Mouse (Mus musculus): ENCODE results near the gene Car6. TPM values are rescaled to one million over a fixed set of nuclear protein-coding genes. Genes with fewer than 3 reads are reported as not detected.

The Car6 gene
- polyA plus RNA-seq, 1 experiment from 2014 or later, result 0.27 TPM

DNA sequence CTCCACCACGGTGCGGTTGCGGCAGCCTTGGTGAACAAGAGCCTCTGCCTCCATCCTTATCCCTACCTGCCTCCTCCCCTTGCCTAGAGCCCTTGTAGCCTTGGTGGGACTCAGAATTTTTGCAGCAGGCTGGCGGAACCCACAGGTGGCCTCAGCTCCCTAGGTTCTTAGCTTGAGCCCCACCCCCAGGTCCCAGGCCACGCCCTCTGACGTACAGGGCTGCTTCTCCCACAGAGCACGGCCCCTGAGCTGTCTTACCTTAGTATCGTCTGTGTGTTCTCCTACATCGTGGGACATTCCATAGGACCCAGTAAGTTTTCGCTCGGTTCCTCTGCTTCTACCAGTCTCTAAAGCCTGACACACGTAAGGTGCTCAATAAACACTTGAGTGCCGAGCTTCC, 36.3 kb downstream of the Car6 start:
- DNase-seq (ENCODE audit: low spot score) (peak; percentile 31), ATAC-seq (peak; percentile 53; the same call in 1 of the 2 replicates)
- no peaks in the 10 kb centered on the region for H3K27me3 ChIP-seq (replicated peaks; ENCODE audit: insufficient read depth, low read length)
- no peak overlapping the region for H3K4me3 ChIP-seq (ENCODE audit: low read depth, low read length)
- H3K4me2 ChIP-seq (replicated peaks; ENCODE audit: low read depth, low read length), result peak overlapping the region; percentile 28; the same call in 1 of the 2 replicates
- no peaks in the 10 kb centered on the region for H3K9me3 ChIP-seq (ENCODE audit: low read length)
- H3K27ac ChIP-seq (ENCODE audit: low read length), result no peak overlapping the region
- H3K36me3 ChIP-seq (ENCODE audit: insufficient read depth, low read length), result no peaks in the 10 kb centered on the region
- TF ChIP-seq EP300 (IDR thresholded peaks at IDR 0.05), result no peak
- TF ChIP-seq CTCF (IDR thresholded peaks at IDR 0.05), result no peak
- H3K9ac ChIP-seq (replicated peaks; ENCODE audit: low read depth), result no peak overlapping the region
- no peaks in the 10 kb centered on the region for H3K4me1 ChIP-seq (ENCODE audit: insufficient read depth, low read depth, low read length)
- WGBS, result 25% methylated on average over 13 of the region's 13 CpGs

DNA sequence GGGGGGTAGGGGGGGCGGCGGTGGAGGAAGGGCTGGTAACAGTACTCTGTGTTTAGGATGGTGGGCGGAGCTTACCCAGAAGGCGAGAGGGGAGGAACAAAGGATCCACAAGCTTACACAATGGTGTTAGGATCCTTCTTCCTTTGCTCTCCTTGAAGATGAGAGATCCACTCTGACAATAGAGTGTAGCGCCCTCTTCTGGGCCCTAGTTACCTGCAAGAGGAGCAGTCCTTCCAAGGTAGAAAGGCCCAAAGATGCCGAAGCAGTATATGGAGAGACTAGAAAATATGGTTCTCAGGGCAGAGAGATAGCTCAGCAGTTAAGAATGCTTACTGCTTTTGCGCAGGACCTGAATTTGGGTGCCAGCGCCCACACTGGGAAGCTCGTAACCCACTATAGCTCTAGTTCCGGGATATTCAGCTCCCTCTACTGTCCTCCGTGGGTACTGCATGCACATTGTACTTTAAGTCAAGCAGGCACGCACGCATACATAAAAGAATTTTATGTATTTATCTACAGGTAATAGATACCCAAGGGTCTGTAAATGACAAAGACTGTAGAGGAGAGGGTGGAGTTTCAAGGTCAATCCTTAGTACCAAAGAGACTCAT, 38.5 kb downstream of the Car6 start:
- Histone ChIP-seq H3K27ac (ENCODE audit: low read length) (no peak overlapping the region), H3K36me3 (ENCODE audit: insufficient read depth, low read length) (no peaks in the 10 kb centered on the region), H3K4me1 (ENCODE audit: insufficient read depth, low read depth, low read length) (no peaks in the 10 kb centered on the region), H3K9ac (replicated peaks; ENCODE audit: low read depth) (no peak overlapping the region), H3K9me3 (ENCODE audit: low read length) (no peaks in the 10 kb centered on the region), H3K4me2 (replicated peaks; ENCODE audit: low read depth, low read length) (no peak overlapping the region), H3K4me3 (ENCODE audit: low read depth, low read length) (no peak overlapping the region), H3K27me3 (replicated peaks; ENCODE audit: insufficient read depth, low read length) (no peaks in the 10 kb centered on the region)
- DNase-seq (ENCODE audit: low spot score) (no peak), ATAC-seq (no peak)
- TF ChIP-seq EP300 (IDR thresholded peaks at IDR 0.05), result no peak
- TF ChIP-seq CTCF (IDR thresholded peaks at IDR 0.05), result peak; percentile 38; the same call in 1 of the 2 replicates
- 74% methylated on average over 13 of the region's 13 CpGs for WGBS

DNA sequence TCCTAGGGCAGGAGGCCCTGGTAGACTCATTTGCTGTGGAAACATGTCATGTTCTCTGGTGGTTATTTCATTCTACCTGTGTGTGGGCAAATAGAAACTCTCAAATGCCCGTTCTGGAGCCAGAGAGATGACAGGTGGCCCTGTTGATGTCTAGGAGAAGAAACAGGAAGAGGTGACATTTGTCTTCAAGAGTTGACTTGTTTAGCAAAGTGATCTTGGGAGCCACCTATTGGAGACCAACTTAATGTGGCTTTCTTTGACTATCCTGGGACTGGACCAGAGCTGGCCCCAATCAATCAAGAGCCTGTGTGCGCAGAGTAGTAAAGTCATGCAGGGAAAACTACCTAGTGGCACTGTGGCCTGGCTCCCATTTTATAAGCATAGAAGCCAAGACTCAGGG, 41.7 kb downstream of the Car6 start:
- TF ChIP-seq CTCF (IDR thresholded peaks at IDR 0.05), result no peak
- TF ChIP-seq EP300 (IDR thresholded peaks at IDR 0.05), result no peak
- Histone ChIP-seq H3K4me2 (replicated peaks; ENCODE audit: low read depth, low read length) (no peak overlapping the region), H3K4me1 (ENCODE audit: insufficient read depth, low read depth, low read length) (no peaks in the 10 kb centered on the region), H3K9me3 (ENCODE audit: low read length) (no peaks in the 10 kb centered on the region), H3K36me3 (ENCODE audit: insufficient read depth, low read length) (no peaks in the 10 kb centered on the region), H3K27ac (ENCODE audit: low read length) (no peak overlapping the region), H3K4me3 (ENCODE audit: low read depth, low read length) (no peak overlapping the region), H3K27me3 (replicated peaks; ENCODE audit: insufficient read depth, low read length) (no peaks in the 10 kb centered on the region), H3K9ac (replicated peaks; ENCODE audit: low read depth) (no peak overlapping the region)
- no peak for ATAC-seq
- 65% methylated on average over 2 of the region's 2 CpGs for WGBS
- no peak for DNase-seq (ENCODE audit: low spot score)

DNA sequence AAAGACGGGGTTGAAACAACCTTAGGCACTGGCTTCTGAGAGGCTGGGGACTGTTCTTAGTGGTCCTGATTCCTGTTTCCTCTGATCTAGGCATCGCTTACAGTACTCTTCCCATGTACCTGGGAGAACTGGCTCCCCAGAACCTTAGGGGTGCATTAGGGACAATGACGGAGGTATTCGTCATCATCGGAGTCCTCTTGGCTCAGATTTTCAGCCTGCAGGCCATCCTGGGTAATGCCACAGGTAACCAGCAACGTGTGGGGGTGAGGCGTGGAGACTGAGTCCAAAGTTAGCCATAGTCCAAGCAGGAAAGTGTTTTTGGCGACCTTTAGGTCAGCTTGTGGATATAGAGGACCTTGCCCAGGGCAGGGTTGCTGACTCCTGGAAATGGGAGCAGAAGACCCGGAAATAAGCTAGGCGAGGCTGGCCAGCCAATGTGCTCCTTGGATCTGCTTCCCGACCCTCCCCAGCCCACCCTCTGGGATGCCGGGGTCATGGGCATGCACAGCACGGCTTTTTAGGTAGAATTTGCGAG, 43.7 kb downstream of the Car6 start:
- no peak for DNase-seq (ENCODE audit: low spot score)
- WGBS, result 65% methylated on average over 14 of the region's 14 CpGs
- no peak overlapping the region for H3K27ac ChIP-seq (ENCODE audit: low read length)
- no peaks in the 10 kb centered on the region for H3K9me3 ChIP-seq (ENCODE audit: low read length)
- no peaks in the 10 kb centered on the region for H3K27me3 ChIP-seq (replicated peaks; ENCODE audit: insufficient read depth, low read length)
- no peak overlapping the region for H3K4me2 ChIP-seq (replicated peaks; ENCODE audit: low read depth, low read length)
- H3K36me3 ChIP-seq (ENCODE audit: insufficient read depth, low read length), result no peaks in the 10 kb centered on the region
- TF ChIP-seq EP300 (IDR thresholded peaks at IDR 0.05), result no peak
- no peak for TF ChIP-seq CTCF (IDR thresholded peaks at IDR 0.05)
- H3K4me1 ChIP-seq (ENCODE audit: insufficient read depth, low read depth, low read length), result no peaks in the 10 kb centered on the region
- H3K4me3 ChIP-seq (ENCODE audit: low read depth, low read length), result no peak overlapping the region
- ATAC-seq, result no peak
- no peak overlapping the region for H3K9ac ChIP-seq (replicated peaks; ENCODE audit: low read depth)

DNA sequence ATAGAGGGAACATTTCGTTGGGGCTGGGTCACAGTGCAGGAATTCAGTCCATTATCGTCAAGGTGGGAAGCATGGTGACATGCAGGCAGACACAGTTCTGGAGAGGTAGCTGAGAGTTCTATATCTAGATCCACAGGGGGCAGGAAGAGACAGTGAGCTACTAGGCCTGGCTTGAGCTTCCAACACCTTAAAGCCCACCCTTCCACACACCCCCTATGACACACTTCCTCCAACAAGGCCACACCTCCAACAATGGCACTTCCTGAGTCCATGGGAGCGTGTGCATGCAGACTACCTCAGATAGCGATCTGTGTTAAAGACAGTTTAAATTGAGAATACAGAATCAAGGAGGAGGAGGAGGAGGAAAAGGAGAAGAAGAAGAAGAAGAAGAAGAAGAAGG, 45.4 kb downstream of the Car6 start:
- no peak for DNase-seq (ENCODE audit: low spot score)
- 70% methylated on average over 3 of the region's 4 CpGs for WGBS
- H3K27me3 ChIP-seq (replicated peaks; ENCODE audit: insufficient read depth, low read length), result no peaks in the 10 kb centered on the region
- no peaks in the 10 kb centered on the region for H3K36me3 ChIP-seq (ENCODE audit: insufficient read depth, low read length)
- ATAC-seq, result no peak
- TF ChIP-seq CTCF (IDR thresholded peaks at IDR 0.05) (no peak), EP300 (IDR thresholded peaks at IDR 0.05) (no peak)
- H3K9ac ChIP-seq (replicated peaks; ENCODE audit: low read depth), result no peak overlapping the region
- H3K27ac ChIP-seq (ENCODE audit: low read length), result no peak overlapping the region
- no peak overlapping the region for H3K4me2 ChIP-seq (replicated peaks; ENCODE audit: low read depth, low read length)
- H3K4me1 ChIP-seq (ENCODE audit: insufficient read depth, low read depth, low read length), result no peaks in the 10 kb centered on the region
- no peaks in the 10 kb centered on the region for H3K9me3 ChIP-seq (ENCODE audit: low read length)
- no peak overlapping the region for H3K4me3 ChIP-seq (ENCODE audit: low read depth, low read length)

DNA sequence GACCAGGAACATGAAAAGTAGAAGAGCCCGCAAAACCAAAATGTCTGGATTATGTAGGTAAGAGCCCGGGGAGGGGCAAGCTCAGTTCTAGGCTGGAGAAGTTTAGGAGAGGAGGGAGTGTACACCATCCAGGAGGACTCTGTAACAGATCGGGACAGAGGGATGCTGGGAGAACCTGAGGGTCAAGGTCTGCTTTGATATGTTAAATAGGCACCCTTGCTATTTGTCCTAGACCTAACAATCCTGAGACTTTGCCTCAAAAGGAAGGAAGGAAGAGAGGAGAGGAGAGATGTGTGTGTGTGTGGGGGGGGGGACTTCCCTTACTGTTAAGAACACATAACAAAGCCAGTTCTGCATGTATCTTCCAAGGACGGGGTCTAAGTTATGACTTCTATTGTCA, 45.8 kb downstream of the Car6 start:
- H3K27me3 ChIP-seq (replicated peaks; ENCODE audit: insufficient read depth, low read length), result no peaks in the 10 kb centered on the region
- WGBS, result 88% methylated on average over 4 of the region's 4 CpGs
- H3K9ac ChIP-seq (replicated peaks; ENCODE audit: low read depth), result no peak overlapping the region
- no peaks in the 10 kb centered on the region for H3K9me3 ChIP-seq (ENCODE audit: low read length)
- no peak for ATAC-seq
- no peak for DNase-seq (ENCODE audit: low spot score)
- TF ChIP-seq CTCF (IDR thresholded peaks at IDR 0.05) (no peak), EP300 (IDR thresholded peaks at IDR 0.05) (no peak)
- H3K4me3 ChIP-seq (ENCODE audit: low read depth, low read length), result no peak overlapping the region
- H3K4me1 ChIP-seq (ENCODE audit: insufficient read depth, low read depth, low read length), result no peaks in the 10 kb centered on the region
- H3K4me2 ChIP-seq (replicated peaks; ENCODE audit: low read depth, low read length), result no peak overlapping the region
- H3K27ac ChIP-seq (ENCODE audit: low read length), result no peak overlapping the region
- no peaks in the 10 kb centered on the region for H3K36me3 ChIP-seq (ENCODE audit: insufficient read depth, low read length)
